ENCODE assay signal across 26 mouse cellular contexts in genomic region chr6:137029931-137030610, GRCm38 (mm10).
DNase-seq lines count a peak whose midpoint lies in the region; ATAC-seq and TF ChIP-seq lines count a peak whose summit lies in the region.
"Had no signal": no experiment of that assay in that cellular context is flagged by ENCODE, and none has a peak within 500 bp of the region (broad histone marks: within the 10 kb centered on the region; RNA-seq: fewer than 3 reads in every experiment).

No protein-coding gene starts in this region.

- no peaks in the 10 kb centered on the region for H3K36me3 ChIP-seq in hindbrain, embryonic 16.5 days (ENCODE audit: control insufficient read depth, insufficient read depth, low read length)
- no peaks in the 10 kb centered on the region for H3K36me3 ChIP-seq in hindbrain, embryonic 12.5 days
- no peaks in the 10 kb centered on the region for H3K36me3 ChIP-seq in intestine, embryonic 16.5 days (ENCODE audit: control insufficient read depth, insufficient read depth, low read length)
- H3K36me3 ChIP-seq in midbrain, postnatal 0 days (ENCODE audit: insufficient read depth, low read length): no peaks in the 10 kb centered on the region
- H3K36me3 ChIP-seq in stomach, postnatal 0 days (ENCODE audit: control insufficient read depth, insufficient read depth, low read length): no peaks in the 10 kb centered on the region
- H3K36me3 ChIP-seq: embryonic facial prominence, embryonic 15.5 days; forebrain, embryonic 15.5 days; kidney, embryonic 15.5 days; midbrain, embryonic 12.5 days had no signal

- no peak overlapping the region for H3K27ac ChIP-seq in hindbrain, embryonic 16.5 days (ENCODE audit: low read depth, low read length)
- H3K27ac ChIP-seq in hindbrain, embryonic 12.5 days: no peak overlapping the region
- H3K27ac ChIP-seq in intestine, embryonic 16.5 days (ENCODE audit: low read length): no peak overlapping the region
- no peak overlapping the region for H3K27ac ChIP-seq in midbrain, postnatal 0 days (ENCODE audit: low read depth, low read length)
- no peak overlapping the region for H3K27ac ChIP-seq in stomach, postnatal 0 days (replicated peaks)
- H3K27ac ChIP-seq: embryonic facial prominence, embryonic 15.5 days; forebrain, embryonic 15.5 days; kidney, embryonic 15.5 days; left cerebral cortex, adult 2 months; macrophage; midbrain, embryonic 12.5 days had no signal

- TF ChIP-seq CTCF in brain, embryonic 14.5 days (IDR thresholded peaks at IDR 0.05; ENCODE audit: borderline replicate concordance, extremely low read depth, insufficient read depth, insufficient read length): no peak
- TF ChIP-seq CTCF in midbrain, postnatal 0 days (IDR thresholded peaks at IDR 0.05): no peak
- TF ChIP-seq CTCF in stomach, postnatal 0 days (IDR thresholded peaks at IDR 0.05; ENCODE audit: low read depth): no peak

- ATAC-seq in hindbrain, embryonic 16.5 days: 0 out of 2 replicates have a peak, but pooled peaks have one; percentile 68
- no peak for ATAC-seq in hindbrain, embryonic 12.5 days (ENCODE audit: low FRiP score)
- peak; percentile 91 for ATAC-seq in intestine, embryonic 16.5 days
- ATAC-seq in midbrain, postnatal 0 days (ENCODE audit: low FRiP score): 0 out of 2 replicates have a peak, but pooled peaks have one; percentile 20
- ATAC-seq in stomach, postnatal 0 days (ENCODE audit: low FRiP score, low TSS enrichment): no peak
- ATAC-seq: forebrain, embryonic 15.5 days; liver, postnatal 0 days; lung, postnatal 0 days had no signal

- no peak overlapping the region for H3K4me3 ChIP-seq in hindbrain, embryonic 16.5 days (ENCODE audit: low read length)
- no peak overlapping the region for H3K4me3 ChIP-seq in hindbrain, embryonic 12.5 days
- no peak overlapping the region for H3K4me3 ChIP-seq in intestine, embryonic 16.5 days (ENCODE audit: low read length)
- H3K4me3 ChIP-seq in midbrain, postnatal 0 days (ENCODE audit: low read depth, low read length): no peak overlapping the region
- H3K4me3 ChIP-seq in stomach, postnatal 0 days (ENCODE audit: low read depth, low read length): no peak overlapping the region
- H3K4me3 ChIP-seq: embryonic facial prominence, embryonic 15.5 days; forebrain, embryonic 15.5 days; kidney, embryonic 15.5 days; left cerebral cortex, adult 2 months; midbrain, embryonic 12.5 days had no signal

- no peaks in the 10 kb centered on the region for H3K9me3 ChIP-seq in hindbrain, embryonic 16.5 days (ENCODE audit: control insufficient read depth, low read length)
- no peaks in the 10 kb centered on the region for H3K9me3 ChIP-seq in hindbrain, embryonic 12.5 days (replicated peaks)
- no peaks in the 10 kb centered on the region for H3K9me3 ChIP-seq in intestine, embryonic 16.5 days (ENCODE audit: control insufficient read depth, low read length)
- no peaks in the 10 kb centered on the region for H3K9me3 ChIP-seq in midbrain, postnatal 0 days (ENCODE audit: low read length)
- H3K9me3 ChIP-seq in stomach, postnatal 0 days (ENCODE audit: control insufficient read depth, low read length): no peaks in the 10 kb centered on the region
- H3K9me3 ChIP-seq: embryonic facial prominence, embryonic 15.5 days; forebrain, embryonic 15.5 days; kidney, embryonic 15.5 days; midbrain, embryonic 12.5 days had no signal

- no peak overlapping the region for H3K9ac ChIP-seq in hindbrain, embryonic 16.5 days (ENCODE audit: low read depth, low read length)
- no peak overlapping the region for H3K9ac ChIP-seq in hindbrain, embryonic 12.5 days
- H3K9ac ChIP-seq in intestine, embryonic 16.5 days (ENCODE audit: low read depth, low read length): no peak overlapping the region
- no peak overlapping the region for H3K9ac ChIP-seq in midbrain, postnatal 0 days (replicated peaks; ENCODE audit: low read length, poor library complexity, severe bottlenecking)
- H3K9ac ChIP-seq in stomach, postnatal 0 days (ENCODE audit: low read length): no peak overlapping the region
- H3K9ac ChIP-seq: embryonic facial prominence, embryonic 15.5 days; forebrain, embryonic 15.5 days; kidney, embryonic 15.5 days; liver, postnatal 0 days; midbrain, embryonic 12.5 days had no signal

- 52% methylated on average over 7 of the region's 7 CpGs for WGBS in hindbrain, embryonic 16.5 days
- whole genome bisulfite sequencing in hindbrain, embryonic 12.5 days: 70% methylated on average over 7 of the region's 7 CpGs
- WGBS in intestine, embryonic 16.5 days: 58% methylated on average over 7 of the region's 7 CpGs
- WGBS in midbrain, postnatal 0 days: 34% methylated on average over 7 of the region's 7 CpGs
- WGBS in stomach, postnatal 0 days: 73% methylated on average over 7 of the region's 7 CpGs

- TF ChIP-seq POLR2A in brain, embryonic 14.5 days (IDR thresholded peaks at IDR 0.05; ENCODE audit: borderline replicate concordance, extremely low read depth, insufficient read depth, insufficient read length, poor library complexity, severe bottlenecking): no peak

- no peak overlapping the region for H3K4me2 ChIP-seq in hindbrain, embryonic 16.5 days (ENCODE audit: low read length)
- H3K4me2 ChIP-seq in hindbrain, embryonic 12.5 days (replicated peaks): no peak overlapping the region
- no peak overlapping the region for H3K4me2 ChIP-seq in intestine, embryonic 16.5 days (ENCODE audit: low read depth, low read length)
- H3K4me2 ChIP-seq in midbrain, postnatal 0 days (ENCODE audit: low read depth, low read length, poor library complexity, severe bottlenecking): no peak overlapping the region
- no peak overlapping the region for H3K4me2 ChIP-seq in stomach, postnatal 0 days (replicated peaks; ENCODE audit: low read depth)
- H3K4me2 ChIP-seq: embryonic facial prominence, embryonic 15.5 days; forebrain, embryonic 15.5 days; heart, embryonic 11.5 days; kidney, embryonic 15.5 days; liver, embryonic 11.5 days; midbrain, embryonic 12.5 days had no signal

- H3K4me1 ChIP-seq in hindbrain, embryonic 16.5 days (ENCODE audit: control insufficient read depth, insufficient read depth, low read depth, low read length): no peaks in the 10 kb centered on the region
- no peaks in the 10 kb centered on the region for H3K4me1 ChIP-seq in hindbrain, embryonic 12.5 days
- H3K4me1 ChIP-seq in intestine, embryonic 16.5 days (ENCODE audit: control insufficient read depth, insufficient read depth, low read length): peaks cover 5% of the 10 kb centered on the region
- no peaks in the 10 kb centered on the region for H3K4me1 ChIP-seq in midbrain, postnatal 0 days (ENCODE audit: insufficient read depth, low read length)
- no peaks in the 10 kb centered on the region for H3K4me1 ChIP-seq in stomach, postnatal 0 days (replicated peaks; ENCODE audit: control insufficient read depth, insufficient read depth)
- H3K4me1 ChIP-seq: embryonic facial prominence, embryonic 15.5 days; forebrain, embryonic 15.5 days; kidney, embryonic 15.5 days; midbrain, embryonic 12.5 days had no signal

- H3K27me3 ChIP-seq in hindbrain, embryonic 16.5 days (replicated peaks; ENCODE audit: control insufficient read depth, insufficient read depth, low read length): no peaks in the 10 kb centered on the region
- H3K27me3 ChIP-seq in hindbrain, embryonic 12.5 days: no peaks in the 10 kb centered on the region
- H3K27me3 ChIP-seq in intestine, embryonic 16.5 days (replicated peaks; ENCODE audit: control insufficient read depth, insufficient read depth, low read length): no peaks in the 10 kb centered on the region
- H3K27me3 ChIP-seq in midbrain, postnatal 0 days (ENCODE audit: insufficient read depth, low read length): no peaks in the 10 kb centered on the region
- no peaks in the 10 kb centered on the region for H3K27me3 ChIP-seq in stomach, postnatal 0 days (ENCODE audit: control insufficient read depth, insufficient read depth, low read length)
- H3K27me3 ChIP-seq: embryonic facial prominence, embryonic 15.5 days; forebrain, embryonic 15.5 days; kidney, embryonic 15.5 days had no signal

- no peak for TF ChIP-seq EP300 in stomach, postnatal 0 days (optimal IDR thresholded peaks at IDR 0.05)

- peak; percentile 33 for DNase-seq in brain, embryonic 14.5 days (ENCODE audit: low read depth)
- DNase-seq in midbrain, postnatal 0 days (ENCODE audit: low spot score): peak; percentile 46
- no peak for DNase-seq in T-cell, adult 2 months (ENCODE audit: low spot score)
- no peak for DNase-seq in adrenal gland, postnatal 14 days
- no peak for DNase-seq in stomach, postnatal 0 days (ENCODE audit: low spot score)
- DNase-seq: cerebellum, adult 2 months; cerebellum, postnatal 25 days; gastrocnemius, postnatal 10 days; kidney, adult 11 months; kidney, postnatal 36 days; left cerebral cortex, postnatal 4 days; liver, postnatal 0 days; retina, postnatal 1 day; thymus, postnatal 25 days had no signal

Comparison
In these comparisons a context has a peak if more than half of its experiments do, and no peak if none do; other contexts are left out.
1. ATAC-seq: peak in hindbrain, embryonic 16.5 days (single experiment), intestine, embryonic 16.5 days (single experiment) and midbrain, postnatal 0 days (single experiment); none in hindbrain, embryonic 12.5 days (single experiment) and stomach, postnatal 0 days (single experiment).
2. DNase-seq: peak in brain, embryonic 14.5 days (single experiment) and midbrain, postnatal 0 days (single experiment); none in T-cell, adult 2 months (single experiment), adrenal gland, postnatal 14 days (single experiment) and stomach, postnatal 0 days (single experiment).